Mouse (Mus musculus) kidney, postnatal 36 days (tissue): ENCODE results near the gene Yars.
A peak's percentile ranks its signal among the peaks of the same experiment; 100 is the strongest.

Experiments used
- DNase-seq, 2 experiments: peaks; one replicate each; pipeline ENCODE4 v3.0.0; 2021 to 2022; ENCODE audit warnings: mixed read lengths in 2 of 2

Yars gene

GRCm38 (mm10) chr4:129188803-129189541 is 588 bp upstream of the Yars start:
- peak; percentile 29 to 66 for DNase-seq

- peak in 1 of 2 experiments; percentile 39 for DNase-seq
Measured at GRCm38 (mm10) chr4:129190538-129190937, 978 bp downstream of the Yars start.

GRCm38 (mm10) chr4:129191691-129192090 is 2.1 kb downstream of the Yars start:
- DNase-seq, result peak in 1 of 2 experiments; percentile 14

GRCm38 (mm10) chr4:129194280-129194679 is 4.7 kb downstream of the Yars start:
- DNase-seq, result no peak

GRCm38 (mm10) chr4:129197514-129197913 is 8.0 kb downstream of the Yars start:
- DNase-seq, result no peak

GRCm38 (mm10) chr4:129204655-129205054 is 15.1 kb downstream of the Yars start:
- DNase-seq, result no peak

- no peak for DNase-seq
Measured at GRCm38 (mm10) chr4:129206792-129207191, 17.2 kb downstream of the Yars start.

GRCm38 (mm10) chr4:129209504-129209903 is 19.9 kb downstream of the Yars start:
- no peak for DNase-seq

GRCm38 (mm10) chr4:129211461-129211860 is 21.9 kb downstream of the Yars start:
- DNase-seq, result no peak

- peak; percentile 31 to 64 for DNase-seq
Measured at GRCm38 (mm10) chr4:129212486-129212885, 22.9 kb downstream of the Yars start.

- DNase-seq, result no peak
Measured at GRCm38 (mm10) chr4:129218569-129219175, 29.1 kb downstream of the Yars start.

GRCm38 (mm10) chr4:129219198-129219597 is 29.6 kb downstream of the Yars start:
- no peak for DNase-seq

- no peak for DNase-seq
Measured at GRCm38 (mm10) chr4:129220376-129221089, 31.0 kb downstream of the Yars start.

GRCm38 (mm10) chr4:129221097-129222010 is 31.8 kb downstream of the Yars start:
- no peak for DNase-seq

GRCm38 (mm10) chr4:129222019-129222925 is 32.7 kb downstream of the Yars start:
- DNase-seq, result no peak

GRCm38 (mm10) chr4:129223421-129224281 is 34.1 kb downstream of the Yars start:
- DNase-seq, result no peak

GRCm38 (mm10) chr4:129225315-129225714 is 35.8 kb downstream of the Yars start:
- no peak for DNase-seq

GRCm38 (mm10) chr4:129226441-129226963 is 36.9 kb downstream of the Yars start:
- DNase-seq, result peak; percentile 69 to 80

- DNase-seq, result peak; percentile 51 to 74
Measured at GRCm38 (mm10) chr4:129227170-129227984, 37.8 kb downstream of the Yars start.
